Mouse (Mus musculus): Measurements from ENCODE around the gene Rps3. TPM values are rescaled to one million over a fixed set of nuclear protein-coding genes. Genes with fewer than 3 reads are reported as not detected.

The Rps3 gene
- polyA plus RNA-seq, 1 experiment from 2014 or later: 969 TPM

DNA sequence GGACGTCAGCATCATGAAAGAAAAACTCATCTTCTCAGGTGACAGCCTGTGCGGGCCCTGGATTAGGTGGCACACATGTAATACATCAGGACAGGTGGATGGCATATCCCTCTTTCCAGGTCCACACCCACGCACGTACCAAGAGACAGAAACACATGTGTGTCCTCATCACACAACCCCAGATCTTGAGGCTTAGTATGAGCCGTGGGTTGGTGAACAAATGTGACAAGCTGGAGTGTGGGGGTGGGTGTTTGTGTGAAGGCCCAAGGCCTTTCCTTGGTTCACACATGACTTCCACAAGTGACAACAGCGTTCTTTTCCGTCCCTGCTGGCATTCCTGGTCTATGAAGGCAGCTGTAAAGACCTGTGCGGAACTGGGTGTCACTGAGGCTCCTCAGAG is 24.7 kb downstream of the Rps3 start:
- no peak overlapping the region for H3K9ac ChIP-seq
- no peaks in the 10 kb centered on the region for H3K9me3 ChIP-seq (ENCODE audit: low read depth, low read length)
- H3K4me2 ChIP-seq: no peak overlapping the region
- DNase-seq (no peak), ATAC-seq (ENCODE audit: insufficient read depth) (no peak)
- WGBS: 79% methylated on average over 8 of the region's 8 CpGs
- no peak overlapping the region for H3K27ac ChIP-seq (ENCODE audit: low read depth)
- no peak overlapping the region for H3K4me3 ChIP-seq (ENCODE audit: low read depth, low read length)
- H3K4me1 ChIP-seq (ENCODE audit: insufficient read depth): no peaks in the 10 kb centered on the region
- TF ChIP-seq CTCF (IDR thresholded peaks at IDR 0.05; ENCODE audit: low read depth): no peak
- H3K36me3 ChIP-seq (ENCODE audit: insufficient read depth): peaks cover 7% of the 10 kb centered on the region; the same call in 1 of the 2 replicates
- no peaks in the 10 kb centered on the region for H3K27me3 ChIP-seq (ENCODE audit: insufficient read depth, low read length)

DNA sequence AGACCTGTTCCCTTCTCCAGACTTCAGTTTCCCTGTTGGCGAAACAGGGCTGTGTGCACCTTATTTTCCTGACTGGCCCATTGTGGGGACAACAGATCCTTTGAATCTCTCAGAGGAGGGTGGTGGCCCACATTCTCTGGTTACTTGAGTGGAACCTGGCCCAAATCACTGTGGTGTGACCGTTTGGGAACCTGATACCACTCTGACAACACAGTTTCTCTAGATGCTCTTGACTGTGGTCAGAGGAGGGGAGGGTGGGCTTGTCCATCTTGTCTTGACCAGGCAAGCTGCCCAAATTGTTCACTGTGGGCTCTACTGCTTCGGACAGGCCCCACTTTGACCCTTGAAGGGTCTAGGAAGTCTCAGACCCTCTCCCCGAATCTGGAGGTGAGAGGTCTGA is 29.5 kb downstream of the Rps3 start:
- no peak for TF ChIP-seq CTCF (IDR thresholded peaks at IDR 0.05; ENCODE audit: low read depth)
- no peaks in the 10 kb centered on the region for H3K36me3 ChIP-seq (ENCODE audit: insufficient read depth)

DNA sequence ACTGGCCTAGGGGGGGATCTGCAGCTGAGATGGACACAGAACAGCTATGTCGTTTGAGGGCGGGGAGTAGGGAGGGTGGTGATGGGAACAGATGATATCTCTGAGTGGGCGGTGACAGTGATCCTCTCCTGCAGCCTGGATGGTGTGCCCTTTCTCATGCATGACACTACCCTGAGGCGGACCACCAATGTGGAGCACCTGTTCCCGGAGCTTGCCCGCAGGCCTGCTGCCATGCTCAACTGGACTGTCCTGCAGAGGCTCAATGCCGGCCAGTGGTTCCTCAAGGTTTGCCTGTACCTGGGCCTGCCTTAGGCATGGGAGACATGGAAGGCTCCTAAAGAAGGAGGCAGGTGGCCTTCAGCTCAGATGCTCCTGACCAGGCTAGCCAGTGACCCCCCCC is 30.7 kb downstream of the Rps3 start:
- DNase-seq: no peak
- 75% methylated on average over 7 of the region's 7 CpGs for WGBS
- Histone ChIP-seq H3K36me3 (ENCODE audit: insufficient read depth) (no peaks in the 10 kb centered on the region), H3K27me3 (ENCODE audit: insufficient read depth, low read length) (no peaks in the 10 kb centered on the region), H3K9me3 (ENCODE audit: low read depth, low read length) (no peaks in the 10 kb centered on the region), H3K9ac (no peak overlapping the region), H3K4me1 (ENCODE audit: insufficient read depth) (no peaks in the 10 kb centered on the region), H3K27ac (ENCODE audit: low read depth) (no peak overlapping the region), H3K4me2 (no peak overlapping the region), H3K4me3 (ENCODE audit: low read depth, low read length) (no peak overlapping the region)
- ATAC-seq (ENCODE audit: insufficient read depth): no peak
- TF ChIP-seq CTCF (IDR thresholded peaks at IDR 0.05; ENCODE audit: low read depth): no peak

More for the DNA sequence above, 29.5 kb downstream of the Rps3 start:
- 58% methylated on average over 4 of the region's 4 CpGs for WGBS
- no peak overlapping the region for H3K4me3 ChIP-seq (ENCODE audit: low read depth, low read length)
- no peak overlapping the region for H3K27ac ChIP-seq (ENCODE audit: low read depth)
- H3K4me2 ChIP-seq: no peak overlapping the region
- H3K9me3 ChIP-seq (ENCODE audit: low read depth, low read length): no peaks in the 10 kb centered on the region
- no peak for DNase-seq
- no peak overlapping the region; the same call in 1 of the 2 replicates for H3K9ac ChIP-seq
- no peaks in the 10 kb centered on the region for H3K27me3 ChIP-seq (ENCODE audit: insufficient read depth, low read length)
- no peak for ATAC-seq (ENCODE audit: insufficient read depth)
- H3K4me1 ChIP-seq (ENCODE audit: insufficient read depth): no peaks in the 10 kb centered on the region

DNA sequence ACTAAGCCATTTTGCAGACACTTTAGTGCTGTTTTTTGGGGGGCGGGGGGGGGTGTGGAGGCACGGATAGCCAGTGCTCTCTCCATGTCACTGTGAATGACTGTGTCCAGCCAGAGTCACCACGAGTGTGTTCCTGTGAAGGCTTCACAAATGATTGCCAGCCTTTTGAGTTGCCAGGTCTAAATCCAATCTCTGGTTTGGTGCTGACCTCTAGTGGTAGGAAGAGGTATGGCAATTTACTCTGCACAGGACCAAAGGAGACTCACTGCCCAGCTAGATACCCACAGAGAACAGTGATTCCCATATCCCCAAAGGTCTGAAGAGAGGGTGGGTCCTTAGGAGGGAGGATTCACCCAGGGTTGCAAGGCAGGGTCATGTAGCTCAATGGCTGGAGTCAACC is 32.8 kb downstream of the Rps3 start:
- H3K36me3 ChIP-seq (ENCODE audit: insufficient read depth): no peaks in the 10 kb centered on the region
- no peaks in the 10 kb centered on the region for H3K27me3 ChIP-seq (ENCODE audit: insufficient read depth, low read length)
- 0% methylated on average over 3 of the region's 3 CpGs for WGBS
- H3K4me1 ChIP-seq (ENCODE audit: insufficient read depth): no peaks in the 10 kb centered on the region
- DNase-seq (peak; percentile 95), ATAC-seq (ENCODE audit: insufficient read depth) (peak; percentile 52; the same call in 1 of the 2 replicates)
- peak; percentile 98 for TF ChIP-seq CTCF (IDR thresholded peaks at IDR 0.05; ENCODE audit: low read depth)
- H3K9me3 ChIP-seq (ENCODE audit: low read depth, low read length): no peaks in the 10 kb centered on the region
- no peak overlapping the region for H3K9ac ChIP-seq
- H3K27ac ChIP-seq (ENCODE audit: low read depth): no peak overlapping the region
- H3K4me2 ChIP-seq: no peak overlapping the region
- no peak overlapping the region for H3K4me3 ChIP-seq (ENCODE audit: low read depth, low read length)

DNA sequence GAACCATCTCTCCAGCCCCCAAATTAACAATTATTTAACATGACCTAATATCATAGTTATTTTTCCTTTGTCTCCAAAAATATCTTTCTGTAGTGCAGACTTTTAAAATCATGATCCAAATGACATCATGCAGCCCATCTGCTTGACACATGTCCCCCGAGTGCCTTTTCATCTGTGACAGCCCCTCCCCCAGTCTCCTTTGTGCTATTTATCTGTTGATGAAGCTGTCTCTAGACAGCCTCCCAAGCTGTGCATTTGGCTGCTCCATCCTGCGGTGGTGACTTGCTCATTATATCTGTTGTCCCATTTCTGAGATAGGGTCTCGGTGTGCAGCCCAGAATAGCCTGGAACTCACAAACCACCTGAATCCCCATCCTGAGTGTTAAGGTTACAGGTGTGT is 33.8 kb downstream of the Rps3 start:
- H3K4me3 ChIP-seq (ENCODE audit: low read depth, low read length): no peak overlapping the region
- no peak overlapping the region for H3K9ac ChIP-seq
- no peak for TF ChIP-seq CTCF (IDR thresholded peaks at IDR 0.05; ENCODE audit: low read depth)
- 52% methylated on average over 3 of the region's 3 CpGs for WGBS
- H3K36me3 ChIP-seq (ENCODE audit: insufficient read depth): no peaks in the 10 kb centered on the region
- no peak overlapping the region for H3K27ac ChIP-seq (ENCODE audit: low read depth)
- no peak for ATAC-seq (ENCODE audit: insufficient read depth)
- DNase-seq: no peak
- H3K4me2 ChIP-seq: no peak overlapping the region
- no peaks in the 10 kb centered on the region for H3K27me3 ChIP-seq (ENCODE audit: insufficient read depth, low read length)
- no peaks in the 10 kb centered on the region for H3K4me1 ChIP-seq (ENCODE audit: insufficient read depth)
- no peaks in the 10 kb centered on the region for H3K9me3 ChIP-seq (ENCODE audit: low read depth, low read length)

DNA sequence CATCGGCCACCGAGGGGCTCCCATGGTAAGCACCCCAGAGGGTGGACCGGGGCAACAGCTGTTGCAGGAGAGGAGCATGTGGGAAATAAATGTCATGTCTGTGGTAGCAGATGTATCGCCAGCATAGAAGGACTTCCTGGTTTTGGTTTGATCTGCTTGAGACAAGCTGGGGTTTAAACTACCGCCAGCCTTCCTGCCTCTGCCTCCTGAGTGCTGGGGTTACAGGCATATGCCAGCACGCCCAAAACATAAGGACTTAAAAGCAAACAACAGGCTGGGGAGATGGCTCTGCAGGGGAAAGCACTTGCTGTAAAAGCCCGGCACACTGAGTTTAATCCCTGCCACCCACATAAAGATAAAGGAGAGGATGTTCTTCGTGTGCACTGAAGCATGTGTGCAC is 34.5 kb downstream of the Rps3 start:
- H3K9ac ChIP-seq: no peak overlapping the region
- H3K27me3 ChIP-seq (ENCODE audit: insufficient read depth, low read length): no peaks in the 10 kb centered on the region
- 57% methylated on average over 8 of the region's 8 CpGs for WGBS
- no peak for TF ChIP-seq CTCF (IDR thresholded peaks at IDR 0.05; ENCODE audit: low read depth)
- H3K36me3 ChIP-seq (ENCODE audit: insufficient read depth): no peaks in the 10 kb centered on the region
- no peak overlapping the region for H3K27ac ChIP-seq (ENCODE audit: low read depth)
- H3K4me2 ChIP-seq: no peak overlapping the region
- no peaks in the 10 kb centered on the region for H3K4me1 ChIP-seq (ENCODE audit: insufficient read depth)
- DNase-seq (no peak), ATAC-seq (ENCODE audit: insufficient read depth) (no peak)
- no peaks in the 10 kb centered on the region for H3K9me3 ChIP-seq (ENCODE audit: low read depth, low read length)
- no peak overlapping the region for H3K4me3 ChIP-seq (ENCODE audit: low read depth, low read length)

DNA sequence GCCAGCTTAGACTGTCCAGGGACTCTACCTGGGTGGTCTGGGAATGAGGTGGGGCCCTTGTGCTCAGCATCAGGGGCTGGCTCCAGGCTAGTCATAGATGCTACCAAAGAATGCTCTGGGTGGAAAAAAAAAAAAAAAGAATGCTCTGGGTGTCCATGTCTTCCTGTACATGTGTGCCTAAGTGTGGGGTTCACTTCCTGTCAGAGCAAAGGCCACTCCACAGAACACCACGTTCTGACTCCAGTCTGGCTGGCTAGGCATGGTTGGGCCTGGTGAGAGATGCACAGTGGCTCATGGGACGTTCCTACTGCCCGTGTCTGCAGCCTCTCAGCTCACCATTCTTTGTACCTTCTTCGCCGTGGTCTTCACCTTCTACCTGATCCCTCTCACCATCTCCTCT is 34.9 kb downstream of the Rps3 start:
- no peak overlapping the region for H3K9ac ChIP-seq
- H3K4me1 ChIP-seq (ENCODE audit: insufficient read depth): no peaks in the 10 kb centered on the region
- H3K27me3 ChIP-seq (ENCODE audit: insufficient read depth, low read length): no peaks in the 10 kb centered on the region
- TF ChIP-seq CTCF (IDR thresholded peaks at IDR 0.05; ENCODE audit: low read depth): no peak
- WGBS: 66% methylated on average over 5 of the region's 5 CpGs
- no peak overlapping the region for H3K27ac ChIP-seq (ENCODE audit: low read depth)
- H3K4me2 ChIP-seq: no peak overlapping the region
- H3K4me3 ChIP-seq (ENCODE audit: low read depth, low read length): no peak overlapping the region
- DNase-seq (no peak), ATAC-seq (ENCODE audit: insufficient read depth) (no peak)
- H3K36me3 ChIP-seq (ENCODE audit: insufficient read depth): no peaks in the 10 kb centered on the region
- H3K9me3 ChIP-seq (ENCODE audit: low read depth, low read length): no peaks in the 10 kb centered on the region

DNA sequence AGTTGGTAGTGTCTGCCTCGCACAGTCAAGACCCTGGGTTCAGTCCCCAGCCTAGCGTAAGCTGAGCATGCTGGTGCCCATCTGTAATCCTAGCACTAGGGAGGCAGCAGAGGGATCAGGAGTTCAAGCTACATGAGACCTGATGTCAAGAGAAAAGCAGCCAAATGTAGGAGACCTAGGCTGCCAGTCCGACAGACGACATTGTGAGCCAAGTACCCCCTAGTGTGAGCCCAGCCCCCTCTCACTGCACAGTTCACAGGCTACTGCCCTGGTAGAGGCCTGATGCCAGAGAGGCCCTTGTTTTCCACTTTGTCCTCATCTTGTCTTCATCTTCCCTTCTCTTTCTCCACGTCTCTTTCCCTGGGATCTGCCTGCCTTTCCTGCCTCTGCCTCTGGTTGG is 36.2 kb downstream of the Rps3 start:
- Histone ChIP-seq H3K4me1 (ENCODE audit: insufficient read depth) (peaks cover under 1% of the 10 kb centered on the region; the same call in 1 of the 2 replicates), H3K4me3 (ENCODE audit: low read depth, low read length) (no peak overlapping the region), H3K27me3 (ENCODE audit: insufficient read depth, low read length) (no peaks in the 10 kb centered on the region), H3K9ac (no peak overlapping the region), H3K4me2 (no peak overlapping the region), H3K36me3 (ENCODE audit: insufficient read depth) (no peaks in the 10 kb centered on the region), H3K9me3 (ENCODE audit: low read depth, low read length) (no peaks in the 10 kb centered on the region), H3K27ac (ENCODE audit: low read depth) (no peak overlapping the region)
- 75% methylated on average over 5 of the region's 5 CpGs for WGBS
- no peak for DNase-seq
- no peak for ATAC-seq (ENCODE audit: insufficient read depth)
- TF ChIP-seq CTCF (IDR thresholded peaks at IDR 0.05; ENCODE audit: low read depth): no peak
